Mouse (Mus musculus): Measurements from ENCODE around the gene Polrmt. TPM values are rescaled to one million over a fixed set of nuclear protein-coding genes. Genes with fewer than 3 reads are reported as not detected.
A peak's percentile ranks its signal among the peaks of the same experiment; 100 is the strongest.

Gene Polrmt
- polyA plus RNA-seq, 1 experiment from 2014 or later: 32.5 TPM

- H3K9me3 ChIP-seq (ENCODE audit: control insufficient read depth, low read length): peaks cover 4% of the 10 kb centered on the region; the same call in 1 of the 2 replicates
- no peak for ATAC-seq (ENCODE audit: low read depth)
- H3K27ac ChIP-seq (replicated peaks; ENCODE audit: low read depth, low read length): no peak overlapping the region
- no peak overlapping the region for H3K4me3 ChIP-seq (ENCODE audit: low read depth, low read length)
- DNase-seq (ENCODE audit: low spot score): peak; percentile 75
- peaks cover 20% of the 10 kb centered on the region for H3K4me1 ChIP-seq (ENCODE audit: control insufficient read depth, insufficient read depth, low read length)
- WGBS: 0% methylated on average over 5 of the region's 5 CpGs
- H3K36me3 ChIP-seq (ENCODE audit: control insufficient read depth, insufficient read depth, low read length): no peaks in the 10 kb centered on the region
- H3K9ac ChIP-seq (ENCODE audit: low read depth, low read length): no peak overlapping the region
- no peaks in the 10 kb centered on the region for H3K27me3 ChIP-seq (replicated peaks; ENCODE audit: control insufficient read depth, insufficient read depth, low read length)
- H3K4me2 ChIP-seq (ENCODE audit: low read depth, low read length): peak overlapping the region; percentile 90; the same call in 1 of the 2 replicates
Measured at GRCm38 (mm10) chr10:79768400-79768799, 22.0 kb upstream of the Polrmt start.

GRCm38 (mm10) chr10:79767372-79768244 is 21.2 kb upstream of the Polrmt start:
- Histone ChIP-seq H3K4me3 (ENCODE audit: low read depth, low read length) (peak overlapping the region; percentile 94), H3K4me2 (ENCODE audit: low read depth, low read length) (peak overlapping the region; percentile 90), H3K36me3 (ENCODE audit: control insufficient read depth, insufficient read depth, low read length) (no peaks in the 10 kb centered on the region; the same call in 1 of the 2 replicates), H3K27ac (replicated peaks; ENCODE audit: low read depth, low read length) (peak overlapping the region; percentile 93), H3K27me3 (replicated peaks; ENCODE audit: control insufficient read depth, insufficient read depth, low read length) (no peaks in the 10 kb centered on the region), H3K9me3 (ENCODE audit: control insufficient read depth, low read length) (peaks cover 4% of the 10 kb centered on the region; the same call in 1 of the 2 replicates), H3K9ac (ENCODE audit: low read depth, low read length) (peak overlapping the region; percentile 97), H3K4me1 (ENCODE audit: control insufficient read depth, insufficient read depth, low read length) (peaks cover 20% of the 10 kb centered on the region)
- WGBS: 12% methylated on average over 40 of the region's 40 CpGs
- DNase-seq (ENCODE audit: low spot score) (peak; percentile 97), ATAC-seq (ENCODE audit: low read depth) (peak; percentile 85)

GRCm38 (mm10) chr10:79766508-79767325 is 20.3 kb upstream of the Polrmt start, which contains the start of gene Rnf126:
Rnf126 (minus strand) TSS chr10:79766952.
- peak; percentile 92 for ATAC-seq (ENCODE audit: low read depth)
- peak within 1 kb of the TSS; percentile 90 for H3K4me2 ChIP-seq (ENCODE audit: low read depth, low read length)
- H3K9me3 ChIP-seq (ENCODE audit: control insufficient read depth, low read length): no peaks in the 10 kb centered on the region
- peaks cover 20% of the 10 kb centered on the region for H3K4me1 ChIP-seq (ENCODE audit: control insufficient read depth, insufficient read depth, low read length)
- peak within 1 kb of the TSS; percentile 93 for H3K27ac ChIP-seq (replicated peaks; ENCODE audit: low read depth, low read length)
- WGBS: 0% methylated on average over 38 of the region's 101 CpGs
- peaks cover 8% of the 10 kb centered on the region for H3K36me3 ChIP-seq (ENCODE audit: control insufficient read depth, insufficient read depth, low read length)
- peak within 1 kb of the TSS; percentile 94 for H3K4me3 ChIP-seq (ENCODE audit: low read depth, low read length)
- H3K27me3 ChIP-seq (replicated peaks; ENCODE audit: control insufficient read depth, insufficient read depth, low read length): no peaks in the 10 kb centered on the region
- peak; percentile 99 for DNase-seq (ENCODE audit: low spot score)
- H3K9ac ChIP-seq (ENCODE audit: low read depth, low read length): peak within 1 kb of the TSS; percentile 97

DNA sequence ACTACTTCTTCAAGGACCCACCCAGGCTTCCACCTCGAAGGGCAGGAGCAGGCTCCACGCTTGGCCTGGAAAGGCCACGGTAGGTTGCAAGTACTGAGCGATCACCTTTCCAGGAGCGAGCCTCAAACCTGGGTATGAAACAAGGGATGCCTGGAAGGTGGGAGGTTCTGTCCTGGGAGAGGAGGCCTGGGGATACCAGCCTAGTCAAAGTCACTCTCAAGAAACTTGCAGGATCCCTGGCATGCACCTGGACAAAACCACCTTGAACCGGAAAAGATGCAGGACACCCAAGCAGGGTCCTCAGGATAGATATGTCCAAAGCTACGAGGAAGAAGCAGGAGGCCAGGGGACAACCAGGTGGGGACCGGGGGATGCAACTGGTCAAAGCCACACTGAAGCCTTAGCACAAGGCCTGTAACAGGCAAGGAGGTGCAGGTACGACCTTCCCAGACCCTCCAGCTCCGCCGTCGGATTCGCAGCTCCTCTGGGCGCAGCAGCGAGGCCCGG is 19.7 kb upstream of the Polrmt start:
- Histone ChIP-seq H3K27ac (replicated peaks; ENCODE audit: low read depth, low read length) (peak overlapping the region; percentile 93), H3K27me3 (replicated peaks; ENCODE audit: control insufficient read depth, insufficient read depth, low read length) (no peaks in the 10 kb centered on the region), H3K4me3 (ENCODE audit: low read depth, low read length) (peak overlapping the region; percentile 94), H3K9me3 (ENCODE audit: control insufficient read depth, low read length) (no peaks in the 10 kb centered on the region), H3K4me1 (ENCODE audit: control insufficient read depth, insufficient read depth, low read length) (peaks cover 20% of the 10 kb centered on the region), H3K36me3 (ENCODE audit: control insufficient read depth, insufficient read depth, low read length) (peaks cover 15% of the 10 kb centered on the region), H3K9ac (ENCODE audit: low read depth, low read length) (peak overlapping the region; percentile 97), H3K4me2 (ENCODE audit: low read depth, low read length) (peak overlapping the region; percentile 90)
- DNase-seq (ENCODE audit: low spot score) (peak; percentile 41), ATAC-seq (ENCODE audit: low read depth) (no peak)
- 11% methylated on average over 11 of the region's 16 CpGs for WGBS

GRCm38 (mm10) chr10:79765228-79765745 is 18.9 kb upstream of the Polrmt start:
- peak overlapping the region; percentile 90 for H3K4me2 ChIP-seq (ENCODE audit: low read depth, low read length)
- peak overlapping the region; percentile 97 for H3K9ac ChIP-seq (ENCODE audit: low read depth, low read length)
- peaks cover 23% of the 10 kb centered on the region for H3K36me3 ChIP-seq (ENCODE audit: control insufficient read depth, insufficient read depth, low read length)
- H3K27ac ChIP-seq (replicated peaks; ENCODE audit: low read depth, low read length): no peak overlapping the region
- H3K9me3 ChIP-seq (ENCODE audit: control insufficient read depth, low read length): no peaks in the 10 kb centered on the region
- peak overlapping the region; percentile 94 for H3K4me3 ChIP-seq (ENCODE audit: low read depth, low read length)
- WGBS: 78% methylated on average over 2 of the region's 2 CpGs
- H3K4me1 ChIP-seq (ENCODE audit: control insufficient read depth, insufficient read depth, low read length): peaks cover 20% of the 10 kb centered on the region
- DNase-seq (ENCODE audit: low spot score): no peak
- no peak for ATAC-seq (ENCODE audit: low read depth)
- no peaks in the 10 kb centered on the region for H3K27me3 ChIP-seq (replicated peaks; ENCODE audit: control insufficient read depth, insufficient read depth, low read length)

- Histone ChIP-seq H3K9ac (ENCODE audit: low read depth, low read length) (peak overlapping the region; percentile 25; the same call in 1 of the 2 replicates), H3K4me3 (ENCODE audit: low read depth, low read length) (no peak overlapping the region), H3K36me3 (ENCODE audit: control insufficient read depth, insufficient read depth, low read length) (peaks cover 28% of the 10 kb centered on the region), H3K4me1 (ENCODE audit: control insufficient read depth, insufficient read depth, low read length) (peaks cover 20% of the 10 kb centered on the region), H3K9me3 (ENCODE audit: control insufficient read depth, low read length) (no peaks in the 10 kb centered on the region), H3K27ac (replicated peaks; ENCODE audit: low read depth, low read length) (no peak overlapping the region), H3K4me2 (ENCODE audit: low read depth, low read length) (no peak overlapping the region), H3K27me3 (replicated peaks; ENCODE audit: control insufficient read depth, insufficient read depth, low read length) (no peaks in the 10 kb centered on the region)
- DNase-seq (ENCODE audit: low spot score) (no peak), ATAC-seq (ENCODE audit: low read depth) (no peak)
- 64% methylated on average over 6 of the region's 7 CpGs for WGBS
Measured at GRCm38 (mm10) chr10:79764234-79764633, 17.9 kb upstream of the Polrmt start.

- H3K36me3 ChIP-seq (ENCODE audit: control insufficient read depth, insufficient read depth, low read length): peaks cover 41% of the 10 kb centered on the region
- WGBS: 86% methylated on average over 3 of the region's 3 CpGs
Measured at GRCm38 (mm10) chr10:79762875-79763274, 16.5 kb upstream of the Polrmt start.

GRCm38 (mm10) chr10:79760603-79761143 is 14.3 kb upstream of the Polrmt start:
- Histone ChIP-seq H3K9ac (ENCODE audit: low read depth, low read length) (no peak overlapping the region), H3K4me3 (ENCODE audit: low read depth, low read length) (no peak overlapping the region), H3K9me3 (ENCODE audit: control insufficient read depth, low read length) (no peaks in the 10 kb centered on the region), H3K36me3 (ENCODE audit: control insufficient read depth, insufficient read depth, low read length) (peaks cover 63% of the 10 kb centered on the region), H3K27me3 (replicated peaks; ENCODE audit: control insufficient read depth, insufficient read depth, low read length) (no peaks in the 10 kb centered on the region), H3K27ac (replicated peaks; ENCODE audit: low read depth, low read length) (no peak overlapping the region), H3K4me2 (ENCODE audit: low read depth, low read length) (no peak overlapping the region), H3K4me1 (ENCODE audit: control insufficient read depth, insufficient read depth, low read length) (peaks cover 14% of the 10 kb centered on the region)
- DNase-seq (ENCODE audit: low spot score) (no peak), ATAC-seq (ENCODE audit: low read depth) (no peak)
- WGBS: 88% methylated on average over 10 of the region's 11 CpGs

More at GRCm38 (mm10) chr10:79762875-79763274, 16.5 kb upstream of the Polrmt start:
- DNase-seq (ENCODE audit: low spot score) (no peak), ATAC-seq (ENCODE audit: low read depth) (no peak)
- Histone ChIP-seq H3K4me2 (ENCODE audit: low read depth, low read length) (no peak overlapping the region), H3K27me3 (replicated peaks; ENCODE audit: control insufficient read depth, insufficient read depth, low read length) (no peaks in the 10 kb centered on the region), H3K4me1 (ENCODE audit: control insufficient read depth, insufficient read depth, low read length) (peaks cover 18% of the 10 kb centered on the region), H3K4me3 (ENCODE audit: low read depth, low read length) (no peak overlapping the region), H3K9me3 (ENCODE audit: control insufficient read depth, low read length) (no peaks in the 10 kb centered on the region), H3K9ac (ENCODE audit: low read depth, low read length) (0 out of 2 replicates have a peak overlapping the region, but pooled peaks have one; percentile 25), H3K27ac (replicated peaks; ENCODE audit: low read depth, low read length) (no peak overlapping the region)

Data from embryonic facial prominence, embryonic 14.5 days (tissue).